Mouse (Mus musculus) liver, embryonic 14.5 days (tissue): ENCODE measurements around the gene Ptpn12.

Experiments used
- CTCF ChIP-seq: IDR thresholded peaks from 2 replicates; pipeline ENCODE4 v1.5.1; 2016; ENCODE audit warnings: antibody characterized with exemption, low read depth, control low read depth
- EP300 ChIP-seq: IDR thresholded peaks from 2 replicates; pipeline ENCODE4 v1.6.1; 2016; ENCODE audit warnings: antibody characterized with exemption, low read depth

- no peak for TF ChIP-seq CTCF
- no peak for TF ChIP-seq EP300
Observed at GRCm38 (mm10) chr5:20946906-20947305, 108.8 kb downstream of the Ptpn12 start.
